Mouse (Mus musculus) neural tube, embryonic 14.5 days (tissue): ENCODE measurements around the gene Arid5b. TPM values are rescaled to one million over a fixed set of nuclear protein-coding genes. Genes with fewer than 3 reads are reported as not detected.

Experiments used
- ATAC-seq: fragments of 200-750 bp; cut with Nextera tagmentation; 2 replicates; pipeline ENCODE4 v1.8.0; 2017; ENCODE audit warnings: low read depth, mild to moderate bottlenecking, moderate TSS enrichment, moderate library complexity
- H3K27ac ChIP-seq: fragments of 300-500 bp; sonication (generic); 2 replicates; pipeline ENCODE4 v1.5.1; 2014; ENCODE audit warnings: low read depth, mild to moderate bottlenecking, control low read depth, low read length, moderate library complexity, mixed read lengths
- H3K27me3 ChIP-seq: fragments of 300-500 bp; sonication (generic); 2 replicates; pipeline ENCODE4 v1.6.1; 2014; ENCODE audit warnings: low read length; ENCODE audit not compliant: control insufficient read depth, insufficient read depth
- H3K36me3 ChIP-seq: fragments of 300-500 bp; sonication (generic); 2 replicates; pipeline ENCODE4 v1.6.1; 2014; ENCODE audit warnings: low read length, mixed read lengths; ENCODE audit not compliant: control insufficient read depth, insufficient read depth
- H3K4me1 ChIP-seq: fragments of 300-500 bp; sonication (generic); 2 replicates; pipeline ENCODE4 v1.6.1; 2014; ENCODE audit warnings: low read length; ENCODE audit not compliant: control insufficient read depth, insufficient read depth
- H3K4me2 ChIP-seq: fragments of 300-500 bp; sonication (generic); 2 replicates; pipeline ENCODE4 v1.6.1; 2014; ENCODE audit warnings: mild to moderate bottlenecking, low read depth, low read length, control low read depth
- H3K4me3 ChIP-seq: fragments of 300-500 bp; sonication (generic); 2 replicates; pipeline ENCODE4 v1.5.1; 2014; ENCODE audit warnings: low read depth, low read length, control low read depth, mixed read lengths
- H3K9ac ChIP-seq: fragments of 300-500 bp; sonication (generic); replicated peaks from 2 replicates; pipeline ENCODE4 v1.6.1; 2014; ENCODE audit warnings: low read depth, mild to moderate bottlenecking, control low read depth, low read length, mixed read lengths
- H3K9me3 ChIP-seq: fragments of 300-500 bp; sonication (generic); 2 replicates; pipeline ENCODE4 v1.6.1; 2016; ENCODE audit warnings: low read length; ENCODE audit not compliant: control insufficient read depth
- WGBS: fragments of 180-500 bp; shearing (Covaris S2); extraction: QIAGEN DNeasy Blood & Tissue Kit; methylation state at CpG from one replicate; pipeline ENCODE4 v1.1.7; 2014; 5-methylcytosine and 5-hydroxymethylcytosine counted together
- polyA plus RNA-seq: library from polyadenylated mRNA; unstranded; fragments of >200 nt; fragmentation: Nextera tagmentation; extraction: Ambion mirVana; gene quantifications from 2 replicates; pipeline ENCODE4 v1.2.1, GENCODE M21; 2014

Arid5b gene
- polyA plus RNA-seq, 1 experiment from 2014 or later = 26.2 TPM

DNA sequence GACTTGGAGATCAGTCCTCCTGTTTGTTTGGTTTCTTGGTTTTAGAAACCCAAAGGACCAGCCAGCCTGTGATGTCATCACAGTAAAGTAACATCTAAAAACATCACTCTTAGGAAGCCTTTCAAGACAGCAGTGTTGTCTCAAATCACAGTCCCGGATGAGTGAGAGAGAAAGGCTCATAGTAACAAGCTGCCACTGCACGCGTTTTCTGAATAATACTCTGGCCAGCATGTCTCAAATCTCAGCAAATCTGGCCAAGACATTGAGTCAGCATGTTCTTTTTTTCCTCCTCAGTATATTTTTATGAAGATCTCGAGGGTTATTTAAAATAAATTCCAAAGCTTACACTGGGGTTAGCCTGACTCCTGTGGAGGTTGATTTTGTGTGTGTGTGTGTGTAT is 143.1 kb downstream of the Arid5b start:
- 23% methylated on average over 4 of the region's 4 CpGs for WGBS
- H3K4me3 ChIP-seq = no peak overlapping the region
- no peaks in the 10 kb centered on the region for H3K27me3 ChIP-seq

DNA sequence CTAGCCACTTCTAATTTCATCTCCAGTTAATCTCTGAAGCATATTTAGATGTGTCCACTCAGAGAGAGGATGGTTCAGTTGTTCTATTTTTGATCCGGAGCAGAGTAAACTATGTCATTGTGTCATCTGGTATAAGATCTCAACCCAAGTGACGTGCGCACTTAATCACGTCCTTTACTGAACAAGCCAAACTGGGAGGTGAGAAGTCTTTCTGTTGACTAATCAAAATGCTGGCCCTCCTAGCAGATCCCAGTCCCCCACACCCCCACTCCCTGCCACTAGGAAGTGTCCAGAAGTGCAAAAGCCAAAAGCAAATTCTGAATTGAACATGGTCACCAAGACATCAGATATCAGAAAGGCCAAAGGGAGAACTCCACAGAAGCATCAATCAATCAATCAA is 144.0 kb downstream of the Arid5b start:
- Histone ChIP-seq H3K27ac (no peak overlapping the region), H3K9ac (no peak overlapping the region), H3K4me1 (peaks cover 11% of the 10 kb centered on the region; the same call in 1 of the 2 replicates), H3K4me2 (no peak overlapping the region), H3K27me3 (no peaks in the 10 kb centered on the region), H3K36me3 (no peaks in the 10 kb centered on the region), H3K4me3 (no peak overlapping the region), H3K9me3 (no peaks in the 10 kb centered on the region)
- no peak for ATAC-seq
- 89% methylated on average over 4 of the region's 4 CpGs for WGBS

More for the DNA sequence above, 143.1 kb downstream of the Arid5b start:
- Histone ChIP-seq H3K9ac (no peak overlapping the region), H3K4me2 (no peak overlapping the region), H3K27ac (no peak overlapping the region), H3K4me1 (peaks cover 11% of the 10 kb centered on the region; the same call in 1 of the 2 replicates), H3K36me3 (no peaks in the 10 kb centered on the region), H3K9me3 (no peaks in the 10 kb centered on the region)
- no peak for ATAC-seq

GRCm38 (mm10) chr10:68134071-68134470 is 144.5 kb downstream of the Arid5b start:
- ATAC-seq = no peak
- Histone ChIP-seq H3K4me1 (peaks cover 11% of the 10 kb centered on the region; the same call in 1 of the 2 replicates), H3K27me3 (no peaks in the 10 kb centered on the region), H3K4me3 (no peak overlapping the region), H3K4me2 (no peak overlapping the region), H3K36me3 (no peaks in the 10 kb centered on the region), H3K9me3 (no peaks in the 10 kb centered on the region), H3K27ac (no peak overlapping the region), H3K9ac (no peak overlapping the region)
- 85% methylated on average over 5 of the region's 5 CpGs for WGBS

DNA sequence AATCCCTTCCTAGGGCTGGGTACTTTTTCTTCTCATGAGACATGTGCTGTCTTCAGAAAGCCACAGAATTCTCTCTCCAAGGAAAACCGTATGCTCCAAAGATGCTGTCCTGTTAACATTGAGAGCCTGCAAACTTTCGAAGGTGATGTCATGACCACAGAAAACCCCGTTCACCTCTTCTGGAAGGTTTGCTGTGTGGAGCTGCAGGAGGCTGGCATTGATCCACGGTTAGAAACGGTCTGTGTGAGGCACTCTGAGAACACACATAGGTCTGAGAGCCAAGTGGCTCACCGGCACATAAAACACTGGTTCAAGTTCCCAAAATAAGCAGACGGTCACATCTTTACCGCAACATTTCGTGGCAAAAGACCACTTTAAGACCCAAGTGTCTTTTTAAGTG is 145.9 kb downstream of the Arid5b start:
- ATAC-seq = no peak
- Histone ChIP-seq H3K4me3 (no peak overlapping the region), H3K9ac (no peak overlapping the region), H3K4me2 (no peak overlapping the region), H3K36me3 (no peaks in the 10 kb centered on the region), H3K27me3 (no peaks in the 10 kb centered on the region), H3K27ac (no peak overlapping the region), H3K9me3 (no peaks in the 10 kb centered on the region), H3K4me1 (peaks cover 11% of the 10 kb centered on the region; the same call in 1 of the 2 replicates)
- 88% methylated on average over 9 of the region's 9 CpGs for WGBS

GRCm38 (mm10) chr10:68132154-68132553 is 146.4 kb downstream of the Arid5b start:
- Histone ChIP-seq H3K4me1 (peaks cover 11% of the 10 kb centered on the region; the same call in 1 of the 2 replicates), H3K36me3 (no peaks in the 10 kb centered on the region), H3K9ac (no peak overlapping the region), H3K27me3 (no peaks in the 10 kb centered on the region), H3K27ac (no peak overlapping the region), H3K9me3 (no peaks in the 10 kb centered on the region), H3K4me2 (no peak overlapping the region), H3K4me3 (no peak overlapping the region)
- no peak for ATAC-seq
- 94% methylated on average over 5 of the region's 5 CpGs for WGBS

DNA sequence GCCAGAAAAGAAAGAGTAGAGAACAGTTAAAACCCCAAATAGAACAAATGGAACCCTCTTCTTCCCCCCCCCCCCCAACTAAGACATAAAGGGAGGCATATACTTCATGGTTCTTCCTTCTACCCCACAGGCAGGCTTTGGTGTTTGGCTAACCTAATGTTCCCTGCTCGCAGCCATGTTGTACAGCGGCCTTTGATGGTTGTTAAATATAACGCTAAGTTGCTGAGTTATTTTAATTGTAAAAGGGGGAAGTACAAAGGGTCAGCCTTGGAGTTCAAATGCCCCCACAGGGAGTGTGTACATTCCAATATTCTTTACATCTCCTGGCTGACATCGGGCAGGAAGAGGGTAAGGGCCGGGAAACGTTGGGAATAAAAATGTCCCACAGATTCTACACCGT is 148.9 kb downstream of the Arid5b start:
- H3K36me3 ChIP-seq = no peaks in the 10 kb centered on the region
- H3K9ac ChIP-seq = no peak overlapping the region
- H3K9me3 ChIP-seq = no peaks in the 10 kb centered on the region
- no peak overlapping the region for H3K4me3 ChIP-seq
- H3K4me2 ChIP-seq = no peak overlapping the region
- 54% methylated on average over 7 of the region's 7 CpGs for WGBS
- H3K27me3 ChIP-seq = no peaks in the 10 kb centered on the region
- ATAC-seq = no peak
- H3K27ac ChIP-seq = no peak overlapping the region
- no peaks in the 10 kb centered on the region for H3K4me1 ChIP-seq

DNA sequence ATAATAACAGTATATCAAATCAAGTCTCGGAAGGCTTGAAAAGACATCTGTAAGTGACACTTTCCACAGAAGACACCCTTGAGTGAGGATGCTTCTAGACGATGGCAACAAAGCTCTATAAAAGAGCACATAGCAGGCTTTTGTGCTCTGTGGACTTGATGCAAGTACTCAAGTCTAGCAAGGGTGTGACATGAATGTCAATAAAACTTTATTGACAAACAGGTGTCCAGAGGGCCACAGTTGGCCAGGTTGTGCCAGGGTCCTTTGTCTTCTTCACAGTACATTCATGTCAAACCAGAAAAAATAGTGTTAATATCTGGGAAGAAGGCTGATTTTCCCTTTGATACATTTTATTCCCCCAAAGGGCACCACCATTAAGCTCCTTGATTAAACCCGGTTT is 149.5 kb downstream of the Arid5b start:
- Histone ChIP-seq H3K9me3 (no peaks in the 10 kb centered on the region), H3K4me2 (no peak overlapping the region), H3K4me1 (no peaks in the 10 kb centered on the region), H3K36me3 (no peaks in the 10 kb centered on the region), H3K27ac (no peak overlapping the region), H3K9ac (no peak overlapping the region), H3K4me3 (no peak overlapping the region), H3K27me3 (no peaks in the 10 kb centered on the region)
- 65% methylated on average over 3 of the region's 3 CpGs for WGBS
- no peak for ATAC-seq

GRCm38 (mm10) chr10:68128441-68128848 is 150.1 kb downstream of the Arid5b start:
- Histone ChIP-seq H3K36me3 (no peaks in the 10 kb centered on the region), H3K9me3 (no peaks in the 10 kb centered on the region), H3K4me2 (no peak overlapping the region), H3K27ac (no peak overlapping the region), H3K4me1 (no peaks in the 10 kb centered on the region), H3K9ac (no peak overlapping the region), H3K27me3 (no peaks in the 10 kb centered on the region), H3K4me3 (no peak overlapping the region)
- ATAC-seq = no peak
- WGBS = 69% methylated on average over 10 of the region's 10 CpGs

DNA sequence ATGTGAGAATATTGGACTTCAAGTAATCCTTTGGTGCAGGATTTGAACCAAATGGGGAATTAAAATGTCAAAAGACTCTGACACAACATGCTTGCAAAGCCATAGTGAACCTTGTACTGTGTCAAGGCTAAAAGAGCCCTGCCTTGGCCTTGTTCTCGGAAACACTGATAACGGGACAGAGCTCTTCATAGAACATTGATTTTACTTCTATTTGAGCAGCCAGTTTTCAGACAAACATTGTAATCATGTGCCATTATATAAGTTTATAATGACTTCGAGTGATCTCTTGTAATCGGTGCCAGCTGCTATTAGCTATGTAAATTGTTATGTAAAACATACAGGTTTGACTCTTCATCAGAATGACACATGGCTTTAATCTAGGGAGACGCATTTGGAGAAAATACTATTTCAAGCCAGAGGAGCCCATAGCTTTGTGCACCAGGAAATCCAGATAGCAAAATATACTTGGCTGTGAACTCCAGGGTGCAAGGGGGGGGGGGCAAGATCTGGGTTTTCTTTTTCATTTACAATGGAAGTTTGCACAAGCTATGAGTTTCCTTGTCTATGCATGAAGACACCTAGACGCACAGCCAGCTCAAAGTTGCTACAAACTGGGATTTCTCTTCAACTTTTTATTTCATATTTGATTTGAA is 150.8 kb downstream of the Arid5b start:
- H3K27ac ChIP-seq = no peak overlapping the region
- no peaks in the 10 kb centered on the region for H3K9me3 ChIP-seq
- H3K4me1 ChIP-seq = no peaks in the 10 kb centered on the region
- no peak overlapping the region for H3K4me2 ChIP-seq
- WGBS = 74% methylated on average over 6 of the region's 6 CpGs
- ATAC-seq = no peak
- H3K27me3 ChIP-seq = no peaks in the 10 kb centered on the region
- H3K4me3 ChIP-seq = no peak overlapping the region
- no peaks in the 10 kb centered on the region for H3K36me3 ChIP-seq
- no peak overlapping the region for H3K9ac ChIP-seq
